Mouse (Mus musculus): Measurements from ENCODE around the gene Tle3.

DNA sequence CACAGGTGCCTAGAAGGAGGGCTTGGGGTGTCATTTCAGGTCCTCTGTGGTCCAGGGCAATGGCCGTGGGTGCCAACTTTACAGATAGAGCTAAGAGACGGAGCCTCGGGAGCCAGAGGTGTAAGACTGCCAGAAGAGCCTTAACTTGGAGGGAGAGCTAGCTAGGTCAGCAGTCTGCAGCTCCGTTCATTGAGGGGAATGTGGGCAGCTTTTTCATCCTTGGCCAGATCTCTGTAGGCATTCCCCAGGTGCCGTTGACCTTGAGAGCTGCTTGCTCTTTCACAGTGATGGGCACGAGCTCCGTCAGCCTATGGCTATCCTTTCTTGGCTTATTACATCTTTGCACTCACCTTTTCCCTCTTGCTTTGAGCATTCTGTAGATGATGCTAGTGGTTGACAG is 28.0 kb downstream of the Tle3 start:
- TF ChIP-seq ZC3H11A (IDR thresholded peaks at IDR 0.05; ENCODE audit: borderline replicate concordance, low read depth, low read length) (no peak), ZNF384 (IDR thresholded peaks at IDR 0.05; ENCODE audit: low read depth, low read length) (no peak), CHD2 (IDR thresholded peaks at IDR 0.05; ENCODE audit: low read depth, low read length) (no peak), HCFC1 (IDR thresholded peaks at IDR 0.05; ENCODE audit: borderline replicate concordance, insufficient read depth, low read length) (no peak), MAFK (IDR thresholded peaks at IDR 0.05; ENCODE audit: insufficient read depth, low read depth, low read length) (no peak)

Measured in ES-E14 (cell line).